Mouse (Mus musculus): ENCODE data around the gene Papola. TPM values are rescaled to one million over a fixed set of nuclear protein-coding genes. Genes with fewer than 3 reads are reported as not detected.
A peak's percentile ranks its signal among the peaks of the same experiment; 100 is the strongest.

Papola gene
- polyA plus RNA-seq, 1 experiment from 2014 or later, result 129 TPM

- ATAC-seq (ENCODE audit: low FRiP score), result no peak
Measured at GRCm38 (mm10) chr12:105789885-105790284, 5.4 kb downstream of the Papola start.

GRCm38 (mm10) chr12:105794896-105795295 lies 10.4 kb downstream of the Papola start:
- no peak overlapping the region for H3K27ac ChIP-seq
- ATAC-seq (ENCODE audit: low FRiP score) (no peak), DNase-seq (ENCODE audit: low spot score) (no peak)
- H3K4me3 ChIP-seq (replicated peaks; ENCODE audit: low read length), result no peak overlapping the region
- H3K9ac ChIP-seq, result no peak overlapping the region
- no peak overlapping the region for H3K4me2 ChIP-seq (replicated peaks)
- H3K36me3 ChIP-seq (replicated peaks; ENCODE audit: control insufficient read depth, insufficient read depth), result peaks cover 7% of the 10 kb centered on the region
- WGBS, result 96% methylated on average over 2 of the region's 2 CpGs
- H3K4me1 ChIP-seq (replicated peaks; ENCODE audit: control insufficient read depth, insufficient read depth, low read length), result no peaks in the 10 kb centered on the region
- H3K27me3 ChIP-seq (ENCODE audit: control insufficient read depth, insufficient read depth, low read length), result no peaks in the 10 kb centered on the region
- H3K9me3 ChIP-seq (ENCODE audit: control insufficient read depth, low read length), result no peaks in the 10 kb centered on the region

More at GRCm38 (mm10) chr12:105789885-105790284, 5.4 kb downstream of the Papola start:
- Histone ChIP-seq H3K27me3 (ENCODE audit: control insufficient read depth, insufficient read depth, low read length) (no peaks in the 10 kb centered on the region), H3K4me2 (replicated peaks) (no peak overlapping the region), H3K9me3 (ENCODE audit: control insufficient read depth, low read length) (no peaks in the 10 kb centered on the region), H3K4me1 (replicated peaks; ENCODE audit: control insufficient read depth, insufficient read depth, low read length) (peaks cover 15% of the 10 kb centered on the region), H3K36me3 (replicated peaks; ENCODE audit: control insufficient read depth, insufficient read depth) (no peaks in the 10 kb centered on the region), H3K4me3 (replicated peaks; ENCODE audit: low read length) (no peak overlapping the region), H3K9ac (no peak overlapping the region), H3K27ac (no peak overlapping the region)
- 93% methylated on average over 6 of the region's 6 CpGs for WGBS
- no peak for DNase-seq (ENCODE audit: low spot score)

GRCm38 (mm10) chr12:105798001-105798400 lies 13.5 kb downstream of the Papola start:
- Histone ChIP-seq H3K4me2 (replicated peaks) (no peak overlapping the region), H3K9ac (no peak overlapping the region), H3K4me1 (replicated peaks; ENCODE audit: control insufficient read depth, insufficient read depth, low read length) (no peaks in the 10 kb centered on the region), H3K9me3 (ENCODE audit: control insufficient read depth, low read length) (no peaks in the 10 kb centered on the region), H3K4me3 (replicated peaks; ENCODE audit: low read length) (no peak overlapping the region), H3K27ac (no peak overlapping the region), H3K27me3 (ENCODE audit: control insufficient read depth, insufficient read depth, low read length) (no peaks in the 10 kb centered on the region), H3K36me3 (replicated peaks; ENCODE audit: control insufficient read depth, insufficient read depth) (peaks cover 27% of the 10 kb centered on the region)
- ATAC-seq (ENCODE audit: low FRiP score) (no peak), DNase-seq (ENCODE audit: low spot score) (no peak)

- no peak overlapping the region for H3K9ac ChIP-seq
- H3K9me3 ChIP-seq (ENCODE audit: control insufficient read depth, low read length), result no peaks in the 10 kb centered on the region
- DNase-seq (ENCODE audit: low spot score), result no peak
- 93% methylated on average over 3 of the region's 3 CpGs for WGBS
- peaks cover 79% of the 10 kb centered on the region for H3K36me3 ChIP-seq (replicated peaks; ENCODE audit: control insufficient read depth, insufficient read depth)
- H3K27ac ChIP-seq, result no peak overlapping the region
- H3K4me3 ChIP-seq (replicated peaks; ENCODE audit: low read length), result no peak overlapping the region
- no peaks in the 10 kb centered on the region for H3K27me3 ChIP-seq (ENCODE audit: control insufficient read depth, insufficient read depth, low read length)
- H3K4me2 ChIP-seq (replicated peaks), result no peak overlapping the region
- no peaks in the 10 kb centered on the region for H3K4me1 ChIP-seq (replicated peaks; ENCODE audit: control insufficient read depth, insufficient read depth, low read length)
- no peak for ATAC-seq (ENCODE audit: low FRiP score)
Measured at GRCm38 (mm10) chr12:105805790-105806189, 21.3 kb downstream of the Papola start.

- no peak overlapping the region for H3K4me2 ChIP-seq (replicated peaks)
- H3K36me3 ChIP-seq (replicated peaks; ENCODE audit: control insufficient read depth, insufficient read depth), result peaks cover 79% of the 10 kb centered on the region
- H3K9me3 ChIP-seq (ENCODE audit: control insufficient read depth, low read length), result no peaks in the 10 kb centered on the region
- ATAC-seq (ENCODE audit: low FRiP score) (no peak), DNase-seq (ENCODE audit: low spot score) (no peak)
- no peak overlapping the region for H3K27ac ChIP-seq
- 93% methylated on average over 3 of the region's 3 CpGs for WGBS
- H3K4me3 ChIP-seq (replicated peaks; ENCODE audit: low read length), result no peak overlapping the region
- no peaks in the 10 kb centered on the region for H3K4me1 ChIP-seq (replicated peaks; ENCODE audit: control insufficient read depth, insufficient read depth, low read length)
- H3K27me3 ChIP-seq (ENCODE audit: control insufficient read depth, insufficient read depth, low read length), result no peaks in the 10 kb centered on the region
- H3K9ac ChIP-seq, result no peak overlapping the region
Measured at GRCm38 (mm10) chr12:105806205-105806604, 21.7 kb downstream of the Papola start.

- Histone ChIP-seq H3K4me2 (replicated peaks) (no peak overlapping the region), H3K9me3 (ENCODE audit: control insufficient read depth, low read length) (no peaks in the 10 kb centered on the region), H3K27me3 (ENCODE audit: control insufficient read depth, insufficient read depth, low read length) (no peaks in the 10 kb centered on the region), H3K36me3 (replicated peaks; ENCODE audit: control insufficient read depth, insufficient read depth) (peaks cover 84% of the 10 kb centered on the region), H3K4me3 (replicated peaks; ENCODE audit: low read length) (no peak overlapping the region), H3K4me1 (replicated peaks; ENCODE audit: control insufficient read depth, insufficient read depth, low read length) (no peaks in the 10 kb centered on the region), H3K9ac (no peak overlapping the region), H3K27ac (no peak overlapping the region)
- WGBS, result 91% methylated on average over 7 of the region's 7 CpGs
- no peak for ATAC-seq (ENCODE audit: low FRiP score)
- no peak for DNase-seq (ENCODE audit: low spot score)
Measured at GRCm38 (mm10) chr12:105807416-105807815, 22.9 kb downstream of the Papola start.

- Histone ChIP-seq H3K4me1 (replicated peaks; ENCODE audit: control insufficient read depth, insufficient read depth, low read length) (no peaks in the 10 kb centered on the region), H3K27me3 (ENCODE audit: control insufficient read depth, insufficient read depth, low read length) (no peaks in the 10 kb centered on the region), H3K4me3 (replicated peaks; ENCODE audit: low read length) (no peak overlapping the region), H3K27ac (no peak overlapping the region), H3K9ac (no peak overlapping the region), H3K36me3 (replicated peaks; ENCODE audit: control insufficient read depth, insufficient read depth) (peaks cover 94% of the 10 kb centered on the region), H3K4me2 (replicated peaks) (no peak overlapping the region), H3K9me3 (ENCODE audit: control insufficient read depth, low read length) (no peaks in the 10 kb centered on the region)
- 67% methylated on average over 3 of the region's 3 CpGs for WGBS
- DNase-seq (ENCODE audit: low spot score) (peak; percentile 40), ATAC-seq (ENCODE audit: low FRiP score) (no peak)
Measured at GRCm38 (mm10) chr12:105808945-105809344, 24.5 kb downstream of the Papola start.

- 94% methylated on average over 6 of the region's 6 CpGs for WGBS
- Histone ChIP-seq H3K4me1 (replicated peaks; ENCODE audit: control insufficient read depth, insufficient read depth, low read length) (no peaks in the 10 kb centered on the region), H3K27ac (no peak overlapping the region), H3K27me3 (ENCODE audit: control insufficient read depth, insufficient read depth, low read length) (no peaks in the 10 kb centered on the region), H3K9ac (no peak overlapping the region), H3K9me3 (ENCODE audit: control insufficient read depth, low read length) (no peaks in the 10 kb centered on the region), H3K4me2 (replicated peaks) (no peak overlapping the region), H3K4me3 (replicated peaks; ENCODE audit: low read length) (no peak overlapping the region), H3K36me3 (replicated peaks; ENCODE audit: control insufficient read depth, insufficient read depth) (peaks cover 95% of the 10 kb centered on the region)
- ATAC-seq (ENCODE audit: low FRiP score) (no peak), DNase-seq (ENCODE audit: low spot score) (no peak)
Measured at GRCm38 (mm10) chr12:105810608-105811007, 26.1 kb downstream of the Papola start.

- Histone ChIP-seq H3K9me3 (ENCODE audit: control insufficient read depth, low read length) (no peaks in the 10 kb centered on the region), H3K36me3 (replicated peaks; ENCODE audit: control insufficient read depth, insufficient read depth) (peaks cover 78% of the 10 kb centered on the region), H3K9ac (no peak overlapping the region), H3K4me1 (replicated peaks; ENCODE audit: control insufficient read depth, insufficient read depth, low read length) (no peaks in the 10 kb centered on the region), H3K27me3 (ENCODE audit: control insufficient read depth, insufficient read depth, low read length) (no peaks in the 10 kb centered on the region), H3K4me2 (replicated peaks) (no peak overlapping the region), H3K27ac (no peak overlapping the region), H3K4me3 (replicated peaks; ENCODE audit: low read length) (no peak overlapping the region)
- WGBS, result 94% methylated on average over 6 of the region's 6 CpGs
- DNase-seq (ENCODE audit: low spot score) (no peak), ATAC-seq (ENCODE audit: low FRiP score) (no peak)
Measured at GRCm38 (mm10) chr12:105813957-105814356, 29.5 kb downstream of the Papola start.

- ATAC-seq (ENCODE audit: low FRiP score), result no peak
- peaks cover 99% of the 10 kb centered on the region for H3K36me3 ChIP-seq (replicated peaks; ENCODE audit: control insufficient read depth, insufficient read depth)
- no peak overlapping the region for H3K9ac ChIP-seq
- no peak overlapping the region for H3K27ac ChIP-seq
- H3K27me3 ChIP-seq (ENCODE audit: control insufficient read depth, insufficient read depth, low read length), result no peaks in the 10 kb centered on the region
- H3K4me2 ChIP-seq (replicated peaks), result no peak overlapping the region
- WGBS, result 88% methylated on average over 4 of the region's 4 CpGs
- DNase-seq (ENCODE audit: low spot score), result no peak
- no peak overlapping the region for H3K4me3 ChIP-seq (replicated peaks; ENCODE audit: low read length)
- H3K4me1 ChIP-seq (replicated peaks; ENCODE audit: control insufficient read depth, insufficient read depth, low read length), result no peaks in the 10 kb centered on the region
- no peaks in the 10 kb centered on the region for H3K9me3 ChIP-seq (ENCODE audit: control insufficient read depth, low read length)
Measured at GRCm38 (mm10) chr12:105823472-105823871, 39.0 kb downstream of the Papola start.

All from hindbrain, embryonic 14.5 days (tissue).